Mouse (Mus musculus) adrenal gland, adult 2 months (tissue): Measurements from ENCODE around the gene Asap3. TPM values are rescaled to one million over a fixed set of nuclear protein-coding genes. Genes with fewer than 3 reads are reported as not detected.

Source experiments
- DNase-seq: peaks from one replicate; pipeline ENCODE4 v3.0.0; 2021
- polyA plus RNA-seq: library from polyadenylated mRNA; depleted of rRNA; stranded (reverse); fragments of >200 nt; gene quantifications from 2 replicates; pipeline ENCODE4 v1.2.3, GENCODE M21; 2012; rRNA removed
- total RNA-seq, 2 experiments: library from RNA; stranded (reverse); gene quantifications; 2 replicates each; pipeline ENCODE4 v1.2.3; 2021

Gene Asap3
- total and polyA plus RNA-seq, 3 experiments = 1.4 to 3.6 (median 3.2) TPM

DNA sequence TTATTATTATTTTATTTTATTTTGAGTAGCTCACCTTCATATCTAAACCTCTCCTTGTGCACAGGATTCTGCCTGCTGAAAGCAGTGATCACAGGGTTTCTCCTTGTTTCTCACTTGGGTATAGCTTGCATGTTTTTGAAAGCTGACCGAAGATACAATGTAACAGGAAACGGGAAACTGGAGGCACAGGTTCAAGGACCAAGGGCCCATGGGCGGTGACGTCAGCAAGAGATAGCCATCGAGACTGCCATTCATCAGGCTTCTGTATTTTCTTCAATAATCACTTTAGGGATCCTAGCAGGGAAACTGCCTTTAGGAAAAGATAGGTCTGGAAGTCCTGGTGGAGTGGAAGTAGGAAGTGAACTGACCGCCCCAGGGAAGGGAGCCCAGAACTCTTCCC is 85.5 kb downstream of the Asap3 start:
- DNase-seq = no peak

Other genes starting within 250 kb of the Asap3 start
- gene Gale, start 242.6 kb upstream of the Asap3 start, total RNA-seq = 10 to 100 TPM; 15.5 to 24.8 TPM
- gene Gale, start 242.6 kb upstream of the Asap3 start, polyA plus RNA-seq = 22.9 and 33.3 TPM in 2 replicates
- gene Lypla2, start 233.7 kb upstream of the Asap3 start, total RNA-seq = 10 to 100 TPM; 59.8 to 78.2 TPM
- gene Lypla2, start 233.7 kb upstream of the Asap3 start, polyA plus RNA-seq = 155 and 169 TPM in 2 replicates
- 10 to 100 TPM; 23.1 to 35.5 TPM for gene Pithd1, start 219.1 kb upstream of the Asap3 start, total RNA-seq
- 59.2 and 59.4 TPM in 2 replicates for gene Pithd1, start 219.1 kb upstream of the Asap3 start, polyA plus RNA-seq
- 10 to 100 TPM; 40.8 to 46.8 TPM for gene Eloa, start 184.6 kb upstream of the Asap3 start, total RNA-seq
- gene Eloa, start 184.6 kb upstream of the Asap3 start, polyA plus RNA-seq = 4.2 and 4.4 TPM in 2 replicates
- 100 to 1,000 TPM; 582 to 615 TPM for gene Rpl11, start 152.9 kb upstream of the Asap3 start, total RNA-seq
- 162 and 164 TPM in 2 replicates for gene Rpl11, start 152.9 kb upstream of the Asap3 start, polyA plus RNA-seq
- gene Id3, start 62.9 kb upstream of the Asap3 start, total RNA-seq = 10 to 100 TPM; 31.5 to 70.5 TPM
- gene Id3, start 62.9 kb upstream of the Asap3 start, polyA plus RNA-seq = 235 and 298 TPM in 2 replicates
- gene E2f2, start 34.0 kb upstream of the Asap3 start, total RNA-seq = 1 to 10 TPM; 1.8 to 5.1 TPM
- 2.9 and 3.0 TPM in 2 replicates for gene E2f2, start 34.0 kb upstream of the Asap3 start, polyA plus RNA-seq
- gene Tcea3, start 41.4 kb downstream of the Asap3 start, total RNA-seq = 1 to 10 TPM; 1.7 to 2.7 TPM
- gene Tcea3, start 41.4 kb downstream of the Asap3 start, polyA plus RNA-seq = 0.13 and 0.54 TPM in 2 replicates
- gene Zfp46, start 78.3 kb downstream of the Asap3 start, total RNA-seq = 10 to 100 TPM; 17.2 to 17.3 TPM
- 10.4 and 11.2 TPM in 2 replicates for gene Zfp46, start 78.3 kb downstream of the Asap3 start, polyA plus RNA-seq
- 10 to 100 TPM; 58.8 to 82.3 TPM for gene Hnrnpr, start 104.6 kb downstream of the Asap3 start, total RNA-seq
- 2.7 and 2.8 TPM in 2 replicates for gene Hnrnpr, start 104.6 kb downstream of the Asap3 start, polyA plus RNA-seq
- gene Htr1d, start 217.2 kb downstream of the Asap3 start, total RNA-seq = not detected
- 0.07 TPM in 1 of 2 replicates, not detected in the other for gene Htr1d, start 217.2 kb downstream of the Asap3 start, polyA plus RNA-seq